Mouse (Mus musculus): ENCODE results near the gene Mydgf. TPM values are rescaled to one million over a fixed set of nuclear protein-coding genes. Genes with fewer than 3 reads are reported as not detected.

The Mydgf gene
- polyA plus RNA-seq, 1 experiment: 27.5 TPM

GRCm38 (mm10) chr17:56175416-56175815, 8.3 kb downstream of the Mydgf start:
- Histone ChIP-seq H3K27ac (ENCODE audit: insufficient read depth, low read length) (no peak overlapping the region), H3K4me3 (ENCODE audit: extremely low read depth, insufficient read depth, insufficient read length) (no peak overlapping the region), H3K4me1 (ENCODE audit: control insufficient read depth, insufficient read depth, insufficient read length) (no peaks in the 10 kb centered on the region), H3K27me3 (ENCODE audit: control insufficient read depth, insufficient read depth, low read length) (no peaks in the 10 kb centered on the region), H3K36me3 (ENCODE audit: control insufficient read depth, insufficient read depth, low read length) (peaks cover 26% of the 10 kb centered on the region)
- DNase-seq (ENCODE audit: low read depth in 1 of 2, low spot score in 2 of 2): no peak
- 94% methylated on average over 3 of the region's 3 CpGs for WGBS
- no peak for TF ChIP-seq CTCF (IDR thresholded peaks at IDR 0.05; ENCODE audit: extremely low read depth, insufficient read depth, insufficient read length, insufficient replicate concordance)

- Histone ChIP-seq H3K27me3 (ENCODE audit: control insufficient read depth, insufficient read depth, low read length) (no peaks in the 10 kb centered on the region), H3K4me1 (ENCODE audit: control insufficient read depth, insufficient read depth, insufficient read length) (no peaks in the 10 kb centered on the region), H3K27ac (ENCODE audit: insufficient read depth, low read length) (no peak overlapping the region), H3K36me3 (ENCODE audit: control insufficient read depth, insufficient read depth, low read length) (peaks cover 18% of the 10 kb centered on the region), H3K4me3 (ENCODE audit: extremely low read depth, insufficient read depth, insufficient read length) (no peak overlapping the region)
- 77% methylated on average over 10 of the region's 10 CpGs for WGBS
- DNase-seq (ENCODE audit: low read depth in 1 of 2, low spot score in 2 of 2): no peak
- TF ChIP-seq CTCF (IDR thresholded peaks at IDR 0.05; ENCODE audit: extremely low read depth, insufficient read depth, insufficient read length, insufficient replicate concordance): no peak
- TF ChIP-seq POLR2A (IDR thresholded peaks at IDR 0.05; ENCODE audit: low read depth, low read length): no peak
Observed at GRCm38 (mm10) chr17:56173401-56174046, 10.2 kb downstream of the Mydgf start.

- TF ChIP-seq CTCF (IDR thresholded peaks at IDR 0.05; ENCODE audit: extremely low read depth, insufficient read depth, insufficient read length, insufficient replicate concordance): no peak
- no peak for TF ChIP-seq POLR2A (IDR thresholded peaks at IDR 0.05; ENCODE audit: low read depth, low read length)
- no peak for DNase-seq (ENCODE audit: low read depth in 1 of 2, low spot score in 2 of 2)
- Histone ChIP-seq H3K4me3 (ENCODE audit: extremely low read depth, insufficient read depth, insufficient read length) (no peak overlapping the region), H3K27me3 (ENCODE audit: control insufficient read depth, insufficient read depth, low read length) (no peaks in the 10 kb centered on the region), H3K36me3 (ENCODE audit: control insufficient read depth, insufficient read depth, low read length) (peaks cover 6% of the 10 kb centered on the region), H3K27ac (ENCODE audit: insufficient read depth, low read length) (no peak overlapping the region), H3K4me1 (ENCODE audit: control insufficient read depth, insufficient read depth, insufficient read length) (no peaks in the 10 kb centered on the region)
- WGBS: 94% methylated on average over 17 of the region's 17 CpGs
Observed at GRCm38 (mm10) chr17:56171881-56172280, 11.8 kb downstream of the Mydgf start.

- Histone ChIP-seq H3K36me3 (ENCODE audit: control insufficient read depth, insufficient read depth, low read length) (peaks cover 1% of the 10 kb centered on the region; the same call in 1 of the 2 replicates), H3K27me3 (ENCODE audit: control insufficient read depth, insufficient read depth, low read length) (no peaks in the 10 kb centered on the region)
- 88% methylated on average over 9 of the region's 9 CpGs for WGBS
Observed at GRCm38 (mm10) chr17:56171456-56171855, 12.3 kb downstream of the Mydgf start.

GRCm38 (mm10) chr17:56170636-56171035, 13.1 kb downstream of the Mydgf start:
- Histone ChIP-seq H3K27me3 (ENCODE audit: control insufficient read depth, insufficient read depth, low read length) (no peaks in the 10 kb centered on the region), H3K4me1 (ENCODE audit: control insufficient read depth, insufficient read depth, insufficient read length) (no peaks in the 10 kb centered on the region), H3K27ac (ENCODE audit: insufficient read depth, low read length) (0 out of 2 replicates have a peak overlapping the region, but pooled peaks have one; percentile 8), H3K36me3 (ENCODE audit: control insufficient read depth, insufficient read depth, low read length) (no peaks in the 10 kb centered on the region), H3K4me3 (ENCODE audit: extremely low read depth, insufficient read depth, insufficient read length) (no peak overlapping the region)
- no peak for TF ChIP-seq POLR2A (IDR thresholded peaks at IDR 0.05; ENCODE audit: low read depth, low read length)
- no peak for TF ChIP-seq CTCF (IDR thresholded peaks at IDR 0.05; ENCODE audit: extremely low read depth, insufficient read depth, insufficient read length, insufficient replicate concordance)
- DNase-seq (ENCODE audit: low read depth in 1 of 2, low spot score in 2 of 2): no peak
- WGBS: 86% methylated on average over 10 of the region's 10 CpGs

More at GRCm38 (mm10) chr17:56171456-56171855, 12.3 kb downstream of the Mydgf start:
- TF ChIP-seq CTCF (IDR thresholded peaks at IDR 0.05; ENCODE audit: extremely low read depth, insufficient read depth, insufficient read length, insufficient replicate concordance) (no peak), POLR2A (IDR thresholded peaks at IDR 0.05; ENCODE audit: low read depth, low read length) (no peak)
- no peak overlapping the region for H3K27ac ChIP-seq (ENCODE audit: insufficient read depth, low read length)
- no peak overlapping the region for H3K4me3 ChIP-seq (ENCODE audit: extremely low read depth, insufficient read depth, insufficient read length)
- DNase-seq (ENCODE audit: low read depth in 1 of 2, low spot score in 2 of 2): no peak
- H3K4me1 ChIP-seq (ENCODE audit: control insufficient read depth, insufficient read depth, insufficient read length): no peaks in the 10 kb centered on the region

DNA sequence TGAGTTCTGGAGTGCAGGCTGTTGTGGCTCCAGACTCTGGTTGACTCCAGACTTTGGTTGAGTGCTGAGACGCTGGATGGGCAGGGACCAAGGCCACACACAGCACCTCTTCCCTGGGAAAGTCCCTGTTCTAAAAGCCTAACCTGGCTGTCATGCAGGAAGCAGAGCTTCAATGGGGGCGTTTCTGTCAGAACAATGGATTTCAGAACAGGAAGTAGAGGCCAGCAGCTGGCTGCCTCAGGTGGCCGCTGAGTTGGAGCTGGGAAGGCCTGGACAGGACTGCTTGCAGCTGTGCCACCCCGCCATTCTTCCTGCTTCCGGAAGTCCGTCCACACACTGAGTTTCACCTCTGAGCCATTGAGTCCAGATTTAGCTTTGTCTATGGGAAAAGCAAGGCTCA, 13.9 kb downstream of the Mydgf start:
- 0 out of 2 replicates have a peak overlapping the region, but pooled peaks have one; percentile 8 for H3K27ac ChIP-seq (ENCODE audit: insufficient read depth, low read length)
- no peaks in the 10 kb centered on the region for H3K27me3 ChIP-seq (ENCODE audit: control insufficient read depth, insufficient read depth, low read length)
- no peak overlapping the region for H3K4me3 ChIP-seq (ENCODE audit: extremely low read depth, insufficient read depth, insufficient read length)
- no peak for DNase-seq (ENCODE audit: low read depth in 1 of 2, low spot score in 2 of 2)
- TF ChIP-seq POLR2A (IDR thresholded peaks at IDR 0.05; ENCODE audit: low read depth, low read length) (no peak), CTCF (IDR thresholded peaks at IDR 0.05; ENCODE audit: extremely low read depth, insufficient read depth, insufficient read length, insufficient replicate concordance) (no peak)
- H3K4me1 ChIP-seq (ENCODE audit: control insufficient read depth, insufficient read depth, insufficient read length): no peaks in the 10 kb centered on the region
- H3K36me3 ChIP-seq (ENCODE audit: control insufficient read depth, insufficient read depth, low read length): no peaks in the 10 kb centered on the region
- 53% methylated on average over 6 of the region's 6 CpGs for WGBS

- DNase-seq (ENCODE audit: low read depth in 1 of 2, low spot score in 2 of 2): no peak
- TF ChIP-seq POLR2A (IDR thresholded peaks at IDR 0.05; ENCODE audit: low read depth, low read length): no peak
- no peak for TF ChIP-seq CTCF (IDR thresholded peaks at IDR 0.05; ENCODE audit: extremely low read depth, insufficient read depth, insufficient read length, insufficient replicate concordance)
- no peak overlapping the region for H3K27ac ChIP-seq (ENCODE audit: insufficient read depth, low read length)
- H3K36me3 ChIP-seq (ENCODE audit: control insufficient read depth, insufficient read depth, low read length): no peaks in the 10 kb centered on the region
- no peaks in the 10 kb centered on the region for H3K27me3 ChIP-seq (ENCODE audit: control insufficient read depth, insufficient read depth, low read length)
- 85% methylated on average over 11 of the region's 11 CpGs for WGBS
- no peaks in the 10 kb centered on the region; the same call in 1 of the 2 replicates for H3K4me1 ChIP-seq (ENCODE audit: control insufficient read depth, insufficient read depth, insufficient read length)
- no peak overlapping the region for H3K4me3 ChIP-seq (ENCODE audit: extremely low read depth, insufficient read depth, insufficient read length)
Observed at GRCm38 (mm10) chr17:56165671-56166070, 18.0 kb downstream of the Mydgf start.
